Mouse (Mus musculus) heart, postnatal 14 days (tissue): ENCODE measurements around the gene Olfr1245. TPM values are rescaled to one million over a fixed set of nuclear protein-coding genes. Genes with fewer than 3 reads are reported as not detected.
"Not testable (repeated sequence)": the region's sequence is repeated elsewhere in the genome, so short reads cannot be mapped to it uniquely, and the experiment has no call there.

Source experiments
- DNase-seq, 2 experiments: peaks; one replicate each; pipeline ENCODE4 v3.0.0; 2021 to 2022
- intact Hi-C: fragments of 180-260 bp; cut with DNase I; formaldehyde crosslinking; loops from one replicate; pipeline ENCODE4 v1.15.1; 2025
- long read RNA-seq, 2 experiments: library from polyadenylated mRNA; stranded (forward); transcript quantifications; one replicate each; pipeline ENCODE4 v2.0.0; 2021
- total RNA-seq, 2 experiments: library from RNA; stranded (reverse); gene quantifications; 2 replicates each; pipeline ENCODE4 v1.2.3; 2021

Olfr1245 gene
- not detected for total RNA-seq
- long read RNA-seq, experiment 1: 0 reads
- long read RNA-seq, experiment 2: 0 reads

GRCm38 (mm10) chr2:89578347-89578746 lies at the start of gene Olfr1245:
TSS of gene Olfr1245 (minus strand) at chr2:89578447.
- intact Hi-C loops: no loop called here
- DNase-seq: no peak

- DNase-seq, intact Hi-C loops: not testable (repeated sequence)
These were observed 39.9 kb upstream of the Olfr1245 start, which contains the start of gene Olfr1248 for GRCm38 (mm10) chr2:89618145-89618544. TSS of gene Olfr1248 (minus strand) at chr2:89618245.

- no peak for DNase-seq
- intact Hi-C loops: no loop called here
These were observed 35.8 kb upstream of the Olfr1245 start, which contains the start of gene Olfr1247 for GRCm38 (mm10) chr2:89614030-89614429. TSS of gene Olfr1247 (minus strand) at chr2:89614130.

GRCm38 (mm10) chr2:89593057-89593456 lies 14.8 kb upstream of the Olfr1245 start, which contains the start of gene Olfr1246:
TSS of gene Olfr1246 (minus strand) at chr2:89593157.
- intact Hi-C loops: no loop called here
- no peak for DNase-seq

- DNase-seq, intact Hi-C loops: not testable (repeated sequence)
These were observed 15.5 kb downstream of the Olfr1245 start for GRCm38 (mm10) chr2:89562706-89563105.

- no peak for DNase-seq
- intact Hi-C loops: no loop called here
These were observed 33.7 kb downstream of the Olfr1245 start for GRCm38 (mm10) chr2:89544516-89544915.

GRCm38 (mm10) chr2:89539923-89540322 lies 38.3 kb downstream of the Olfr1245 start:
- intact Hi-C loops: no loop called here
- DNase-seq: no peak

GRCm38 (mm10) chr2:89531387-89531786 lies 46.9 kb downstream of the Olfr1245 start, which contains the start of gene Olfr1243:
TSS of gene Olfr1243 (minus strand) at chr2:89531487.
- intact Hi-C loops: no loop called here
- DNase-seq: no peak

Other genes with a start within 250 kb of the Olfr1245 start
- gene Olfr1232, start 248.8 kb downstream of the Olfr1245 start, total RNA-seq: not detected
- not detected for gene Olfr1233, start 236.0 kb downstream of the Olfr1245 start, total RNA-seq
- not detected for gene Olfr1234, start 213.6 kb downstream of the Olfr1245 start, total RNA-seq
- gene Olfr1238, start 168.8 kb downstream of the Olfr1245 start, total RNA-seq: not detected
- not detected for gene Olfr1239, start 158.0 kb downstream of the Olfr1245 start, total RNA-seq
- not detected for gene Olfr1240, start 135.4 kb downstream of the Olfr1245 start, total RNA-seq
- gene Olfr1241, start 91.3 kb downstream of the Olfr1245 start, total RNA-seq: not detected
- not detected for gene Olfr1242, start 80.1 kb downstream of the Olfr1245 start, total RNA-seq
- gene Olfr1243, start 47.0 kb downstream of the Olfr1245 start, total RNA-seq: not detected
- not detected for gene Olfr1246, start 14.7 kb upstream of the Olfr1245 start, total RNA-seq
- not detected for gene Olfr1247, start 35.7 kb upstream of the Olfr1245 start, total RNA-seq
- not detected for gene Olfr1248, start 39.8 kb upstream of the Olfr1245 start, total RNA-seq
- gene Olfr1249, start 56.5 kb upstream of the Olfr1245 start, total RNA-seq: not detected
- not detected for gene Olfr1250, start 83.0 kb upstream of the Olfr1245 start, total RNA-seq
- gene Olfr1251, start 93.5 kb upstream of the Olfr1245 start, total RNA-seq: not detected
- not detected for gene Olfr1252, start 146.6 kb upstream of the Olfr1245 start, total RNA-seq
- gene Olfr1253, start 178.6 kb upstream of the Olfr1245 start, total RNA-seq: not detected
- not detected for gene Olfr1254, start 215.2 kb upstream of the Olfr1245 start, total RNA-seq
- gene Olfr1255, start 233.6 kb upstream of the Olfr1245 start, total RNA-seq: not detected